Mouse (Mus musculus): ENCODE measurements around the gene Greb1. TPM values are rescaled to one million over a fixed set of nuclear protein-coding genes. Genes with fewer than 3 reads are reported as not detected.
"Not testable (repeated sequence)": the region's sequence is repeated elsewhere in the genome, so short reads cannot be mapped to it uniquely, and the experiment has no call there.

Gene Greb1
- polyA plus RNA-seq, 1 experiment from 2014 or later = 16.9 TPM

DNA sequence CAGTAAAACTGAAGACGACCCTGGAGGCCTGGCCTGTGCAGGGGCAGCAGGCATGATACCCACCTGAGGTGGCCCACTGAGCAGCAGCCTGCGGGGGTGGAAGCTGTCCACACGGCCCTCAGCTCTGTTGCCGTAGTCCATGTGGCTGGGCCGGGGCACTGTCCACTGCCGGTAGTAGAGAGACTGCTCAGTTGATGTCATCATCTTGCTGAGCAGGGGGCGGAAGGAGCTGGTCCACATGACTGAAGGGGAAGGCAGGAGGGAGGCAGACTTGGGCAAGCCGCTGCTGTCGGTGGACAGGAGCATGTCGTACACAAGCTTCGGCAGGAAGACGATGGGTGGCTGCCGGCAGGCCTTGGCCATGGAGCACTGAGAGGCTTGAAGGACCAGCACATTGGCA, 104.5 kb downstream of the Greb1 start:
- 93% methylated on average over 13 of the region's 13 CpGs for WGBS
- no peaks in the 10 kb centered on the region for H3K9me3 ChIP-seq (replicated peaks)
- no peaks in the 10 kb centered on the region for H3K27me3 ChIP-seq (ENCODE audit: low read depth, poor library complexity, severe bottlenecking)
- no peak for DNase-seq (ENCODE audit: low spot score)
- no peak overlapping the region for H3K27ac ChIP-seq
- no peak overlapping the region for H3K4me3 ChIP-seq
- no peaks in the 10 kb centered on the region for H3K4me1 ChIP-seq
- H3K36me3 ChIP-seq = peaks cover 88% of the 10 kb centered on the region

GRCm38 (mm10) chr12:16695252-16695651, 105.4 kb downstream of the Greb1 start:
- H3K36me3 ChIP-seq = peaks cover 88% of the 10 kb centered on the region

DNA sequence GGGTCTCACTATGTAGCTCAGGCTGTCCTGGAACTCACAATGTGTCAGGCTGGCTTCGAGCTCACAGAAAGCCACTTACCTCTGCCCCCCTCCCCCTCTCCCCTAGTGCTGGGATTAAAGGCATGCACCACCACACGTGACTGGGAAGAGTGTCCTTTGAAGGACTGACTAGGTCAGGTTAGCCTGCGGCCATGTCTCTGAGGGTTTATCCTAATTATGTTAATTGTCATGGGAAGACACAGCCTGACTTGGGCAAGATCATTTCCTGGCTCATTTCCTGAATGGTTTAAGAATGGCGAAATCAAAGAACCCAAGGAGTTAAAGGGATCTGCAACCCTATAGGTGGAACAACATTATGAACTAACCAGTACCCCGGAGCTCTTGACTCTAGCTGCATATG, 105.9 kb downstream of the Greb1 start:
- no peaks in the 10 kb centered on the region for H3K27me3 ChIP-seq (ENCODE audit: low read depth, poor library complexity, severe bottlenecking)
- no peak overlapping the region for H3K4me3 ChIP-seq
- H3K27ac ChIP-seq = no peak overlapping the region
- no peaks in the 10 kb centered on the region for H3K4me1 ChIP-seq
- H3K9me3 ChIP-seq (replicated peaks) = no peaks in the 10 kb centered on the region
- WGBS = 75% methylated on average over 5 of the region's 5 CpGs
- H3K36me3 ChIP-seq = peaks cover 87% of the 10 kb centered on the region
- DNase-seq (ENCODE audit: low spot score) = no peak

More at GRCm38 (mm10) chr12:16695252-16695651, 105.4 kb downstream of the Greb1 start:
- H3K27me3 ChIP-seq (ENCODE audit: low read depth, poor library complexity, severe bottlenecking); H3K4me1 ChIP-seq; H3K9me3 ChIP-seq (replicated peaks); DNase-seq (ENCODE audit: low spot score); H3K4me3 ChIP-seq; H3K27ac ChIP-seq: not testable (repeated sequence)
- 98% methylated on average over 7 of the region's 8 CpGs for WGBS

- H3K4me3 ChIP-seq = no peak overlapping the region
- H3K4me1 ChIP-seq = no peaks in the 10 kb centered on the region
- DNase-seq (ENCODE audit: low spot score) = no peak
- peaks cover 73% of the 10 kb centered on the region for H3K36me3 ChIP-seq
- no peak overlapping the region for H3K27ac ChIP-seq
- 94% methylated on average over 9 of the region's 9 CpGs for WGBS
- H3K27me3 ChIP-seq (ENCODE audit: low read depth, poor library complexity, severe bottlenecking) = no peaks in the 10 kb centered on the region
- H3K9me3 ChIP-seq (replicated peaks) = no peaks in the 10 kb centered on the region
These were observed 110.1 kb downstream of the Greb1 start for GRCm38 (mm10) chr12:16690631-16691030.

GRCm38 (mm10) chr12:16672246-16672645, 128.4 kb downstream of the Greb1 start:
- H3K9me3 ChIP-seq (replicated peaks) = no peaks in the 10 kb centered on the region
- no peaks in the 10 kb centered on the region for H3K27me3 ChIP-seq (ENCODE audit: low read depth, poor library complexity, severe bottlenecking)
- 0 out of 2 replicates have a peak, but pooled peaks cover 2% of the 10 kb centered on the region for H3K4me1 ChIP-seq
- H3K27ac ChIP-seq = no peak overlapping the region
- WGBS = 93% methylated on average over 10 of the region's 10 CpGs
- no peak for DNase-seq (ENCODE audit: low spot score)
- H3K36me3 ChIP-seq = peaks cover 67% of the 10 kb centered on the region
- H3K4me3 ChIP-seq = no peak overlapping the region

- Histone ChIP-seq H3K9me3 (replicated peaks) (no peaks in the 10 kb centered on the region), H3K27me3 (ENCODE audit: low read depth, poor library complexity, severe bottlenecking) (no peaks in the 10 kb centered on the region), H3K27ac (no peak overlapping the region), H3K4me1 (peaks cover 12% of the 10 kb centered on the region; the same call in 1 of the 2 replicates), H3K36me3 (peaks cover 41% of the 10 kb centered on the region), H3K4me3 (no peak overlapping the region)
- DNase-seq (ENCODE audit: low spot score) = no peak
- WGBS = 72% methylated on average over 3 of the region's 3 CpGs
These were observed 131.5 kb downstream of the Greb1 start for GRCm38 (mm10) chr12:16669176-16669575.

DNA sequence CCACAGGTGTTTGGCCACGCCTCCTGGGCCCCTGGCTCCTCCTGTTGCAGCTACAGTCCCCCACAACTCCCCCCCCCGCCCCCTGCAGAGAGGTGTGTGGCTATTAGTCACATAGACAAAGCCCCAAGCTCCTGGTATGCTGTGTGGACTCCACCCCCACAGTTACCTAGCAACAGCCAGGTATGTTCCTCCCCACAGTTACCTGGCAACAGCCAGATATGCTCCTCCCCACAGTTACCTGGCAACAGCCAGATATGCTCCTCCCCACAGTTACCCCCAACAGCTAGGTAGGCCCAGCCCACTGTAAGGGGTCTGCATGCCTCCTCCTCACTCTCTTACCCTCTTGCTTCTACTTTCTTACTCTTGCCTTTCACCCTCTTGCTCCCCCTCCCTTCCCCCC, 135.7 kb downstream of the Greb1 start:
- Histone ChIP-seq H3K9me3 (replicated peaks) (no peaks in the 10 kb centered on the region), H3K4me1 (peaks cover 12% of the 10 kb centered on the region; the same call in 1 of the 2 replicates), H3K27ac (no peak overlapping the region), H3K4me3 (no peak overlapping the region), H3K27me3 (ENCODE audit: low read depth, poor library complexity, severe bottlenecking) (no peaks in the 10 kb centered on the region), H3K36me3 (peaks cover 2% of the 10 kb centered on the region)
- DNase-seq (ENCODE audit: low spot score) = peak; percentile 35
- WGBS = 10% methylated on average over 1 of the region's 2 CpGs

- 79% methylated on average over 6 of the region's 6 CpGs for WGBS
These were observed 137.6 kb downstream of the Greb1 start for GRCm38 (mm10) chr12:16662955-16663585.

GRCm38 (mm10) chr12:16661936-16662335, 138.8 kb downstream of the Greb1 start:
- no peaks in the 10 kb centered on the region for H3K27me3 ChIP-seq (ENCODE audit: low read depth, poor library complexity, severe bottlenecking)
- no peaks in the 10 kb centered on the region for H3K9me3 ChIP-seq (replicated peaks)
- peaks cover 10% of the 10 kb centered on the region; the same call in 1 of the 2 replicates for H3K4me1 ChIP-seq
- no peak for DNase-seq (ENCODE audit: low spot score)
- H3K27ac ChIP-seq = no peak overlapping the region
- H3K4me3 ChIP-seq = no peak overlapping the region
- WGBS = 75% methylated on average over 2 of the region's 2 CpGs
- H3K36me3 ChIP-seq = no peaks in the 10 kb centered on the region

More at GRCm38 (mm10) chr12:16662955-16663585, 137.6 kb downstream of the Greb1 start:
- DNase-seq (ENCODE audit: low spot score) = no peak
- no peaks in the 10 kb centered on the region for H3K36me3 ChIP-seq
- no peak overlapping the region for H3K27ac ChIP-seq
- no peaks in the 10 kb centered on the region for H3K27me3 ChIP-seq (ENCODE audit: low read depth, poor library complexity, severe bottlenecking)
- H3K4me1 ChIP-seq = peaks cover 10% of the 10 kb centered on the region; the same call in 1 of the 2 replicates
- H3K4me3 ChIP-seq = no peak overlapping the region
- H3K9me3 ChIP-seq (replicated peaks) = no peaks in the 10 kb centered on the region

- Histone ChIP-seq H3K36me3 (no peaks in the 10 kb centered on the region), H3K4me3 (no peak overlapping the region), H3K4me1 (peaks cover 10% of the 10 kb centered on the region; the same call in 1 of the 2 replicates), H3K27ac (no peak overlapping the region), H3K27me3 (ENCODE audit: low read depth, poor library complexity, severe bottlenecking) (no peaks in the 10 kb centered on the region), H3K9me3 (replicated peaks) (no peaks in the 10 kb centered on the region)
- DNase-seq (ENCODE audit: low spot score) = no peak
- WGBS = 89% methylated on average over 10 of the region's 10 CpGs
These were observed 139.2 kb downstream of the Greb1 start for GRCm38 (mm10) chr12:16661459-16661858.

DNA sequence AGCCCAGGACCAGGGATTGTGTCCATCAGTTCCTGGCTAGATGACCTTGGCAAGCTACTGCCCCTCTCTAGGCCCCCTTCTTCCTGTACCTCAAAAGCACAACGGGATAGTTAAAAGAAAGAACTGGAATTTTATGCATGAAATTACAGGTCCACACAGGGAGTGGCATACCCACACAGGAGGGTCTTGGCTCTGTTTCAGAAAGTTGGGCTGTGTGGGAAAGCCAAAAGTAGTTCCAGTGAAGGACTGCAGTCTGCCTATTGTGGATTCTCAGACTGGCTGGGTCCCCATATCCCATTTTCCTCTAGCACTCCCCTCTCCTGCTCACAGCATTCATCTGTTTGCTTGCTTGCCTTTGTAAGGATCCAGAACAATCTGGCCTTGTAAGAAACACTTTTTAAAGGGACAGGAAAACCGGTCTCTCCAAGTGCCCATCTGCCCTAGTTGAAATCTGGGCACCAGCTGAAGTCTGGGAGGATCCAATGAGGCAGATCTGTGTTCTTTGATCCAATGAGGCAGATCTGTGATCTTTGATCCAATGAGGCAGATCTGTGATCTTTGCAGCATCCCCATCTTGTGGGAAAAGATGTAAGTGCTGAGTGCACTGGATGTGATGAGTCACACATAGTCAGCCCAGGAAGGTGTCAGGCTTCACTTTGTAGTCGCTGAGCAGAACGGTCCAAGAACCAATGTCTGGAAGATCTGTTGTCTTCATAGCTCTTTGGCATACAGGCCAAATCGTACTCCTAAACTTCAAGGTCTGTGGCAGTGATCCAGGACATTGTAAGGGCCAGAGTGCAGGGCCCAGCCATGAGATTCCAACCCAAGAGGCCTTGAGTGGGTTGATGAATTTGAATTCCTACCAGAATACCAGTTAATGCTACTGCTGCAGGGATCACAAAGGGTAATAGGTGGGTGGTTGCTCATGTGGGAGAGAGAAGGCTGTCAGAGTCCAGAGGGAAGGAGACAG, 143.5 kb downstream of the Greb1 start:
- Histone ChIP-seq H3K9me3 (replicated peaks) (no peaks in the 10 kb centered on the region), H3K36me3 (no peaks in the 10 kb centered on the region), H3K4me3 (no peak overlapping the region), H3K27me3 (ENCODE audit: low read depth, poor library complexity, severe bottlenecking) (peaks cover 38% of the 10 kb centered on the region), H3K27ac (no peak overlapping the region), H3K4me1 (peaks cover 6% of the 10 kb centered on the region)
- WGBS = 85% methylated on average over 5 of the region's 5 CpGs
- no peak for DNase-seq (ENCODE audit: low spot score)

DNA sequence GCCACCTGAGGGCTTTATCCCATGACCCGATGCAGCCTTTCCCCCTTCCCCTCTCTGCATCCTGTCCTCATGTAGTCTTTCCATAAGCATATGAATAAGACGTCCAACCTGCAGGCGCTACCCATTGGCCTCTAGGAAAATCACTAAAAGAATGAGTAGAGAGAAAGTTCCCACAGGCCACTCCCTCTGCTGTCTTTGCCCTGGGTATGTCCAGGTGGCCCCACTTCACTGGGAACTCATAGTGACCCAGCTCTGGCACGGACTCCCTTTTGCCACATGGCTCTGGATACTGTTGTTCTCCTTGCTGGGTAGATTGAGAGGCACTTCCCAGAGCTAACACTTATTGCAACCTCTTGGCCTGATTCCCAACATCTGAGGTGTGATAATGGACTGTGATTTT, 145.1 kb downstream of the Greb1 start:
- peaks cover 47% of the 10 kb centered on the region for H3K27me3 ChIP-seq (ENCODE audit: low read depth, poor library complexity, severe bottlenecking)
- peaks cover 6% of the 10 kb centered on the region for H3K4me1 ChIP-seq
- WGBS = 81% methylated on average over 4 of the region's 4 CpGs
- no peaks in the 10 kb centered on the region for H3K9me3 ChIP-seq (replicated peaks)
- H3K27ac ChIP-seq = no peak overlapping the region
- DNase-seq (ENCODE audit: low spot score) = no peak
- H3K4me3 ChIP-seq = no peak overlapping the region
- no peaks in the 10 kb centered on the region for H3K36me3 ChIP-seq

All from limb, embryonic 10.5 days (tissue).